ENCODE assay signal across 20 mouse cellular contexts in genomic region chr2:73231081-73231480, GRCm38 (mm10). TPM values are rescaled to one million over a fixed set of nuclear protein-coding genes. Genes with fewer than 3 reads are reported as not detected.
"Had no signal": no experiment of that assay in that cellular context is flagged by ENCODE, and none has a peak within 500 bp of the region (broad histone marks: within the 10 kb centered on the region; RNA-seq: fewer than 3 reads in every experiment).

No protein-coding gene starts in this region.

- H3K27me3 ChIP-seq: neural tube, embryonic 15.5 days; stomach, embryonic 15.5 days had no signal

- H3K9me3 ChIP-seq: neural tube, embryonic 15.5 days; stomach, embryonic 15.5 days had no signal

- H3K9ac ChIP-seq: neural tube, embryonic 15.5 days; stomach, embryonic 15.5 days had no signal

- DNase-seq: right cerebral cortex, adult 18-20 months; right cerebral cortex, postnatal 14 days; right cerebral cortex, postnatal 25 days; right cerebral cortex, postnatal 4 days; spleen, adult 18-20 months; thymus, adult 18-20 months; thymus, adult 2 months; thymus, postnatal 14 days; thymus, postnatal 25 days; thymus, postnatal 36 days; thymus, postnatal 4 days had no signal

- H3K4me1 ChIP-seq: neural tube, embryonic 15.5 days; stomach, embryonic 15.5 days had no signal

- H3K4me3 ChIP-seq: neural tube, embryonic 15.5 days; stomach, embryonic 15.5 days had no signal

- H3K4me2 ChIP-seq: neural tube, embryonic 15.5 days; stomach, embryonic 15.5 days had no signal

- H3K36me3 ChIP-seq: neural tube, embryonic 15.5 days; stomach, embryonic 15.5 days had no signal

- H3K27ac ChIP-seq: neural tube, embryonic 15.5 days; stomach, embryonic 15.5 days; stomach, postnatal 0 days had no signal

RNA-seq across cellular contexts. Expression of gene Sp9, which starts 40.6 kb away (rescaled TPM):
- total RNA-seq: neutrophil, adult 5-6 weeks had no signal
- polyA plus RNA-seq: spleen, adult 2 months; stomach, embryonic 14.5 days; stomach, embryonic 16.5 days; stomach, postnatal 0 days; thymus, adult 2 months; thymus, postnatal 0 days; urinary bladder, adult 2 months had no signal
